Mouse (Mus musculus) testis, adult 2 months (tissue): Measurements from ENCODE around the gene Dcdc2b.

Experiments
- CTCF ChIP-seq: fragments of 200-500 bp; IDR thresholded peaks from 2 replicates; pipeline ENCODE4 v1.5.1; 2012; ENCODE audit warnings: low read depth, mild to moderate bottlenecking, inconsistent platforms, low read length, moderate library complexity; ENCODE audit not compliant: control insufficient read depth, insufficient read depth, insufficient replicate concordance
- POLR2A ChIP-seq: fragments of 200-500 bp; IDR thresholded peaks from 2 replicates; pipeline ENCODE4 v1.6.1; 2012; ENCODE audit warnings: low read depth, mild to moderate bottlenecking, inconsistent platforms, low read length, moderate library complexity; ENCODE audit not compliant: control insufficient read depth

GRCm38 (mm10) chr4:129622120-129622802, 8.2 kb upstream of the Dcdc2b start:
- no peak for TF ChIP-seq CTCF
- no peak for TF ChIP-seq POLR2A
